Mouse (Mus musculus): ENCODE data around the gene Ltbp4.

DNA sequence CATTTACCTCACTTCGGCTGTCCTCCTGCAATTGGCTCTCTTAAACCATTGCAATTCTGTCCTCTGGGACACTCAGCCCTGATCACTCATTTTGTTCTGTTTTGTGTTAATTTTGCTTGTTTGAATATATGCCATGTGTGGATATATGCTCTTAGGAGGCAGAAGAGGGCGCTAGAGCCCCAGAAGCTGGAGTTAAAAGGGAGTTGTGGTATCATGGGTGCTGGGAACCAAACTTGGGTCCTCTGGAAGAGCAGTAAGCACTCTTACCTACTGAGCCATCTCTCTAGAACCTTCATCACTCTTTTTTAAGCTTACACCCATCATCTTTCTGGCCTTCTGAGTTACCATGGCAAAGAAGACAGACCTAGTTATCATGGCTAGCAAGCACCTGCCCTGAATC, 21.7 kb upstream of the Ltbp4 start:
- TF ChIP-seq POLR2A (IDR thresholded peaks at IDR 0.05; ENCODE audit: control insufficient read depth, extremely low read depth, insufficient read depth, low read length, poor library complexity), result no peak
- no peak for TF ChIP-seq CTCF (IDR thresholded peaks at IDR 0.05; ENCODE audit: borderline replicate concordance, control insufficient read depth, extremely low read depth, insufficient read depth, low read length, poor library complexity)

All from thymus, adult 2 months (tissue).